In the genomic region with DNA sequence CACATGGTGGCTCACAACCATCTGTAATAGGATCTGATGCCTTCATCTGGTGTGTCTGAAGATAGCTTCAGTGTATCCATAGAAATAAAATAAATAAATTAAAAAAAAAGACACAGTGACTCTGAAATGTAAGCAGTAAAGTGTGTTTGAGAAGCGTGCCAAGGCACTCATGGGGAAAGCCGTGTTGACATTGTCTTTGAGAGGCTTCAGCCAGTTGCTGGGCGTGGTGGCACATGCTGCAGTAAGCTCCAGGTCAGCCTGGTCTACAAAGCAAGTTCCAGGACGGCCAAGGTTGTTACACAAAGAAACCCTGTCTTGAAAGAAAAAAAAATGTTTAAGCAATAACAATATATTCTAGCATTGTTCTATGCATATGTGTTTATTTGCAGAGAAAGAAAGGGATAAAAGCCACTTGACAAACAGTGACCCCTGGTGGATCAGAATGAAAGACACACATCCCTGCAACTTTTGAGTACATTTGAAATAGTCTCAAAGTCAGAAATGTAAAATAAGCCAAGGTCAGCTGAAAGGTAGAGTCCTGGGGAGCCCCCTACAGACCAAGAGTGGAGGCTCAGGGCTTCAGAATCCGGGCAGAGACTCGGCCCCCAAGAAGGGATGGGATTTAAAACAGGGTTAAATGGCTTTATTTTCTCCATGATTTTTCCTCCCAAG, we compare ENCODE assay signal across 10 mouse cellular contexts. TPM values are rescaled to one million over a fixed set of nuclear protein-coding genes. Genes with fewer than 3 reads are reported as not detected.
A peak's percentile ranks its signal among the peaks of the same experiment; 100 is the strongest.
DNase-seq lines count a peak whose midpoint lies in the region; ATAC-seq and TF ChIP-seq lines count a peak whose summit lies in the region.
"Had no signal": no experiment of that assay in that cellular context is flagged by ENCODE, and none has a peak within 500 bp of the region (broad histone marks: within the 10 kb centered on the region; RNA-seq: fewer than 3 reads in every experiment).

No protein-coding gene starts in this region.

- TF ChIP-seq EP300 in MEL (IDR thresholded peaks at IDR 0.05; ENCODE audit: low read depth in 1 of 2, low read length in 2 of 2), result no peak

- peak; percentile 9 to 79 (median 70); a peak in 4 of 6 replicates for TF ChIP-seq CTCF in MEL (IDR thresholded peaks at IDR 0.05 in 2 of 3, conservative IDR thresholded peaks at IDR 0.05 in 1 of 3; ENCODE audit: control insufficient read depth in 1 of 3, insufficient read depth in 1 of 3, low read depth in 2 of 3, low read length in 3 of 3, poor library complexity in 1 of 3, severe bottlenecking in 1 of 3)

- H3K27ac ChIP-seq in kidney, embryonic 14.5 days (ENCODE audit: low read depth, low read length), result no peak overlapping the region
- no peak overlapping the region for H3K27ac ChIP-seq in MEL (ENCODE audit: control insufficient read depth, low read depth, low read length)
- no peak overlapping the region for H3K27ac ChIP-seq in heart, embryonic 12.5 days (ENCODE audit: poor library complexity, severe bottlenecking)
- H3K27ac ChIP-seq: intestine, embryonic 15.5 days had no signal

- H3K9me3 ChIP-seq in kidney, embryonic 14.5 days (ENCODE audit: control insufficient read depth, low read length), result no peaks in the 10 kb centered on the region
- H3K9me3 ChIP-seq in MEL (replicated peaks; ENCODE audit: insufficient read depth, low read length), result no peaks in the 10 kb centered on the region
- H3K9me3 ChIP-seq in heart, embryonic 12.5 days (replicated peaks), result no peaks in the 10 kb centered on the region
- H3K9me3 ChIP-seq: intestine, embryonic 15.5 days had no signal

- H3K36me3 ChIP-seq in kidney, embryonic 14.5 days (ENCODE audit: control insufficient read depth, insufficient read depth, low read length), result peaks cover 35% of the 10 kb centered on the region
- H3K36me3 ChIP-seq in MEL (ENCODE audit: control insufficient read depth in 1 of 2, insufficient read depth in 2 of 2, low read length in 2 of 2), result peaks cover 0 to 11% of the 10 kb centered on the region in 2 experiments; a peak in 3 of 4 replicates
- H3K36me3 ChIP-seq in heart, embryonic 12.5 days, result peaks cover 44% of the 10 kb centered on the region

- H3K4me2 ChIP-seq in kidney, embryonic 14.5 days (replicated peaks; ENCODE audit: low read depth, low read length), result no peak overlapping the region
- no peak overlapping the region for H3K4me2 ChIP-seq in heart, embryonic 12.5 days
- H3K4me2 ChIP-seq: intestine, embryonic 15.5 days had no signal

- no peaks in the 10 kb centered on the region for H3K4me1 ChIP-seq in kidney, embryonic 14.5 days (ENCODE audit: control insufficient read depth, insufficient read depth, low read length)
- H3K4me1 ChIP-seq in MEL (ENCODE audit: control insufficient read depth in 1 of 2, insufficient read depth in 2 of 2, low read length in 2 of 2), result peaks cover 2 to 13% of the 10 kb centered on the region in 2 experiments; a peak in 3 of 4 replicates
- no peaks in the 10 kb centered on the region for H3K4me1 ChIP-seq in heart, embryonic 12.5 days (replicated peaks)
- H3K4me1 ChIP-seq: intestine, embryonic 15.5 days had no signal

- H3K79me2 ChIP-seq in MEL (ENCODE audit: control insufficient read depth, insufficient read depth, low read length, poor library complexity), result no peaks in the 10 kb centered on the region

- ATAC-seq in kidney, embryonic 14.5 days (ENCODE audit: low FRiP score, low TSS enrichment), result no peak
- 0 out of 2 replicates have a peak, but pooled peaks have one; percentile 30 for ATAC-seq in erythroblast, adult 5-6 weeks (replicated peaks; ENCODE audit: low FRiP score, poor library complexity, severe bottlenecking)
- 0 out of 2 replicates have a peak, but pooled peaks have one; percentile 25 for ATAC-seq in monocyte, adult 5-6 weeks (replicated peaks; ENCODE audit: insufficient number of reproducible peaks, low FRiP score, low TSS enrichment, poor library complexity, severe bottlenecking)
- no peak for ATAC-seq in heart, embryonic 12.5 days (ENCODE audit: insufficient number of reproducible peaks, low FRiP score)
- ATAC-seq: intestine, embryonic 15.5 days had no signal

- peak; percentile 31 for DNase-seq in kidney, adult 9 months
- peak; percentile 78 for DNase-seq in MEL (ENCODE audit: low read depth, low spot score)
- no peak for DNase-seq in frontal cortex, postnatal 10 days (ENCODE audit: low spot score in 2 of 2)
- no peak for DNase-seq in neural tube, embryonic 10.5 days (ENCODE audit: extremely low spot score, low spot score)

- H3K27me3 ChIP-seq in kidney, embryonic 14.5 days (ENCODE audit: control insufficient read depth, insufficient read depth, low read length), result no peaks in the 10 kb centered on the region
- H3K27me3 ChIP-seq in MEL (ENCODE audit: control insufficient read depth in 1 of 2, insufficient read depth in 2 of 2, low read length in 2 of 2), result no peaks in the 10 kb centered on the region
- no peaks in the 10 kb centered on the region for H3K27me3 ChIP-seq in heart, embryonic 12.5 days (replicated peaks)
- H3K27me3 ChIP-seq: intestine, embryonic 15.5 days had no signal

- no peak for TF ChIP-seq POLR2A in MEL (IDR thresholded peaks at IDR 0.05; ENCODE audit: control insufficient read depth in 1 of 2, insufficient read depth in 1 of 2, low read depth in 1 of 2, low read length in 2 of 2, poor library complexity in 1 of 2)

- H3K4me3 ChIP-seq in kidney, embryonic 14.5 days (ENCODE audit: low read length), result no peak overlapping the region
- H3K4me3 ChIP-seq in MEL (ENCODE audit: control insufficient read depth in 1 of 2, insufficient read depth in 1 of 2, low read depth in 2 of 2, low read length in 2 of 2), result no peak overlapping the region
- no peak overlapping the region for H3K4me3 ChIP-seq in heart, embryonic 12.5 days
- H3K4me3 ChIP-seq: intestine, embryonic 15.5 days had no signal

- peak; percentile 63 for TF ChIP-seq RAD21 in MEL (IDR thresholded peaks at IDR 0.05; ENCODE audit: low read depth, low read length)

- WGBS in kidney, embryonic 14.5 days, result 80% methylated on average over 6 of the region's 6 CpGs
- 73% methylated on average over 6 of the region's 6 CpGs for WGBS in heart, embryonic 12.5 days

- H3K9ac ChIP-seq in kidney, embryonic 14.5 days (ENCODE audit: low read depth, low read length), result no peak overlapping the region
- H3K9ac ChIP-seq in MEL (ENCODE audit: control insufficient read depth, low read depth, low read length, poor library complexity, severe bottlenecking), result no peak overlapping the region
- H3K9ac ChIP-seq in heart, embryonic 12.5 days, result no peak overlapping the region
- H3K9ac ChIP-seq: intestine, embryonic 15.5 days had no signal

RNA-seq across cellular contexts. Expression of a gene that starts 14.3 kb away (rescaled TPM):
- 3.4 and 3.8 TPM in 2 replicates for polyA plus RNA-seq in kidney, embryonic 14.5 days (2014; fragmentation: Nextera tagmentation; extraction: Ambion mirVana)
- 0.19 TPM in 1 of 2 replicates, not detected in the other for total RNA-seq in MEL (2012; rRNA removed)
- polyA plus RNA-seq in MEL (2012; ENCODE audit: insufficient read depth in 1 of 2, insufficient read length in 2 of 2, low read depth in 1 of 2, low replicate concordance in 2 of 2, missing spikeins in 1 of 2), result under 1 TPM in 1 of 2 experiments, not detected in 1; 0.08 TPM
- total RNA-seq in erythroblast, adult 5-6 weeks (2015; ENCODE audit: low replicate concordance), result 99.9 and 127 TPM in 2 replicates
- 102 and 125 TPM in 2 replicates for total RNA-seq in erythroblast, adult 5-6 weeks (2017; ENCODE audit: low replicate concordance)
- 90.5 to 206 TPM (median 128 TPM) in 3 replicates for total RNA-seq in monocyte, adult 5-6 weeks (2017)
- 0.33 TPM in 1 of 2 replicates, not detected in the other for polyA plus RNA-seq in heart, embryonic 12.5 days (2016; fragmentation: Nextera tagmentation; extraction: Ambion mirVana)

RNA-seq across cellular contexts. Expression of a gene that starts 15.2 kb away (rescaled TPM):
- 45.6 and 48.3 TPM in 2 replicates for polyA plus RNA-seq in kidney, embryonic 14.5 days (2014; fragmentation: Nextera tagmentation; extraction: Ambion mirVana)
- 27.7 and 28.3 TPM in 2 replicates for total RNA-seq in MEL (2012; rRNA removed)
- polyA plus RNA-seq in MEL (2012; ENCODE audit: insufficient read depth in 1 of 2, insufficient read length in 2 of 2, low read depth in 1 of 2, low replicate concordance in 2 of 2, missing spikeins in 1 of 2), result 10 to 100 TPM in 1 of 2 experiments, not detected in 1; 52.5 TPM
- total RNA-seq in erythroblast, adult 5-6 weeks (2015; ENCODE audit: low replicate concordance), result 0.77 and 4.8 TPM in 2 replicates
- total RNA-seq in erythroblast, adult 5-6 weeks (2017; ENCODE audit: low replicate concordance), result 4.0 and 4.3 TPM in 2 replicates
- total RNA-seq in monocyte, adult 5-6 weeks (2017), result 6.1 to 12.4 TPM (median 11.2 TPM) in 3 replicates
- polyA plus RNA-seq in heart, embryonic 12.5 days (2016; fragmentation: Nextera tagmentation; extraction: Ambion mirVana), result 35.6 and 38.2 TPM in 2 replicates

RNA-seq across cellular contexts. Expression of a gene that starts 21.1 kb away (rescaled TPM):
- 0.28 TPM in 1 of 2 replicates, not detected in the other for polyA plus RNA-seq in kidney, embryonic 14.5 days (2014; fragmentation: Nextera tagmentation; extraction: Ambion mirVana)
- total RNA-seq in MEL (2012; rRNA removed), result 2.6 and 3.4 TPM in 2 replicates
- 1 to 10 TPM in 1 of 2 experiments, not detected in 1; 7.4 TPM for polyA plus RNA-seq in MEL (2012; ENCODE audit: insufficient read depth in 1 of 2, insufficient read length in 2 of 2, low read depth in 1 of 2, low replicate concordance in 2 of 2, missing spikeins in 1 of 2)
- total RNA-seq in erythroblast, adult 5-6 weeks (2015; ENCODE audit: low replicate concordance), result 0.38 TPM in 1 of 2 replicates, not detected in the other
- total RNA-seq in erythroblast, adult 5-6 weeks (2017; ENCODE audit: low replicate concordance), result not detected in 2 replicates
- 1.1 TPM in 1 of 3 replicates, not detected in the others for total RNA-seq in monocyte, adult 5-6 weeks (2017)
- polyA plus RNA-seq in heart, embryonic 12.5 days (2016; fragmentation: Nextera tagmentation; extraction: Ambion mirVana), result 0.05 and 0.32 TPM in 2 replicates
- polyA plus RNA-seq: neural tube, embryonic 11.5 days had no signal

RNA-seq across cellular contexts. Expression of a gene that starts 27.6 kb away (rescaled TPM):
- polyA plus RNA-seq in kidney, embryonic 14.5 days (2014; fragmentation: Nextera tagmentation; extraction: Ambion mirVana), result 24.6 and 27.6 TPM in 2 replicates
- total RNA-seq in MEL (2012; rRNA removed), result 7.7 and 8.4 TPM in 2 replicates
- 1 to 10 TPM in 1 of 2 experiments, not detected in 1; 9.5 TPM for polyA plus RNA-seq in MEL (2012; ENCODE audit: insufficient read depth in 1 of 2, insufficient read length in 2 of 2, low read depth in 1 of 2, low replicate concordance in 2 of 2, missing spikeins in 1 of 2)
- total RNA-seq in erythroblast, adult 5-6 weeks (2015; ENCODE audit: low replicate concordance), result 1.9 and 3.6 TPM in 2 replicates
- 3.8 and 4.3 TPM in 2 replicates for total RNA-seq in erythroblast, adult 5-6 weeks (2017; ENCODE audit: low replicate concordance)
- 8.9 to 10.1 TPM (median 9.8 TPM) in 3 replicates for total RNA-seq in monocyte, adult 5-6 weeks (2017)
- 16.2 and 17.2 TPM in 2 replicates for polyA plus RNA-seq in heart, embryonic 12.5 days (2016; fragmentation: Nextera tagmentation; extraction: Ambion mirVana)

RNA-seq across cellular contexts. Expression of a gene that starts 27.6 kb away (rescaled TPM):
- 12.4 and 25.0 TPM in 2 replicates for polyA plus RNA-seq in kidney, embryonic 14.5 days (2014; fragmentation: Nextera tagmentation; extraction: Ambion mirVana)
- 50.6 and 54.6 TPM in 2 replicates for total RNA-seq in MEL (2012; rRNA removed)
- 10 to 100 TPM; 43.3 to 72.1 TPM for polyA plus RNA-seq in MEL (2012; ENCODE audit: insufficient read depth in 1 of 2, insufficient read length in 2 of 2, low read depth in 1 of 2, low replicate concordance in 2 of 2, missing spikeins in 1 of 2)
- total RNA-seq in erythroblast, adult 5-6 weeks (2015; ENCODE audit: low replicate concordance), result 6.1 and 6.3 TPM in 2 replicates
- 18.2 and 26.5 TPM in 2 replicates for total RNA-seq in erythroblast, adult 5-6 weeks (2017; ENCODE audit: low replicate concordance)
- total RNA-seq in monocyte, adult 5-6 weeks (2017), result 89.8 to 95.4 TPM (median 90.7 TPM) in 3 replicates
- polyA plus RNA-seq in heart, embryonic 12.5 days (2016; fragmentation: Nextera tagmentation; extraction: Ambion mirVana), result 19.5 and 19.8 TPM in 2 replicates

Comparison
In these comparisons a context has a peak if more than half of its experiments do, and no peak if none do; other contexts are left out.
1. DNase-seq: peak in kidney, adult 9 months (single experiment) and MEL (single experiment); none in frontal cortex, postnatal 10 days (0 of 2) and neural tube, embryonic 10.5 days (single experiment).
2. ATAC-seq: peak in erythroblast, adult 5-6 weeks (single experiment) and monocyte, adult 5-6 weeks (single experiment); none in kidney, embryonic 14.5 days (single experiment) and heart, embryonic 12.5 days (single experiment).
3. RNA of a gene that starts 14.3 kb away (total RNA-seq): 90.5 to 206 TPM in monocyte, adult 5-6 weeks and 99.9 to 127 TPM in erythroblast, adult 5-6 weeks; 0.19 TPM in MEL; every median in the first group is over 10 times any median in the second.